Mouse (Mus musculus): ENCODE results near the gene Fkbp1a.

Fkbp1a gene

DNA sequence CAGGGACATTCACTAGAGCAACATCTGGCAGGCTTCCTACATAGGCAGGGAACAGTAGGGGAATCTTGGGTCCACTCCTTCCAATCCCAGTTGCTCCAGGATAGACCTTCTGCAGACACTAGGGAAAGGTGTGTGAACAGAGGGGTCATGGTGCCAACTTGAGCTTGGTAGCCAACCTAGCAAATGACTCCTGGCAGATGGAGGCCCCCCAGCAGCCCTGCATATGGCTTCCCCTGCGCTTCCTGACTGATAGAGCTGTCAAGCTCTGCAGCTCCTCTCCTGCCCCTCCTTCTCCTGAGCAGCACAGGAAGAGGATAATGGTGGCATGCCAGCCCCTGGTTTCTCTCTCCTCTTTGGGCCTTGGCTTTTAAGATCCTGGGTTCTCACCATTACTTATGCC lies 66.2 kb downstream of the Fkbp1a start:
- DNase-seq (ENCODE audit: low spot score in 2 of 2), result no peak

DNA sequence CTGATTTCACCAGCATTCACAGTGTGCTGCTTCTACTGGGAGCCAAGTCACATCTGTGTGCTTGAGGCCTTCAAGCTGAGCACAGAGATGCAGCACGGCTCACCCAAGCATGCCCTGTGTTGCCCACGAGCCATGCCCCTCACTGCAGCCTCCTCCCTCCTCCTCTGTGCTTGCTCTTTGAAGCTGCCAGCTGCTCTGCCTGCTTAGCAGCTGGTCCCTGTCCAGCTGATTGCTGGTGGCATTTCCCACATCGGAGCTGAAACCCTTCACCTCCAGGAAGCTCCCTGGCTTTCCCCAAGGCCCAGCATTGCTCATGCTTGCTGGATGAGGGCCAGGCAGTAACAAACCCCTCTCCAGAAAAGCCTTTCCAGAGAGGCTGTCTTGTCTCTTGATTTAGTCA lies 67.7 kb downstream of the Fkbp1a start:
- DNase-seq (ENCODE audit: low spot score in 2 of 2), result no peak

All from frontal cortex, postnatal 10 days (tissue).